Mouse (Mus musculus): ENCODE results near the gene Optc. TPM values are rescaled to one million over a fixed set of nuclear protein-coding genes. Genes with fewer than 3 reads are reported as not detected.

The Optc gene
- polyA plus RNA-seq, 1 experiment from 2014 or later, result 1.7 TPM

- Histone ChIP-seq H3K4me3 (replicated peaks) (no peak overlapping the region), H3K36me3 (no peaks in the 10 kb centered on the region), H3K4me1 (peaks cover 4% of the 10 kb centered on the region), H3K27me3 (replicated peaks) (no peaks in the 10 kb centered on the region), H3K9ac (no peak overlapping the region), H3K4me2 (no peak overlapping the region), H3K9me3 (no peaks in the 10 kb centered on the region), H3K27ac (no peak overlapping the region)
- 77% methylated on average over 10 of the region's 10 CpGs for WGBS
- no peak for ATAC-seq (ENCODE audit: insufficient read depth, low FRiP score, low read depth)
Observed at GRCm38 (mm10) chr1:133934354-133934963, 26.7 kb upstream of the Optc start.

GRCm38 (mm10) chr1:133933301-133934195, 25.7 kb upstream of the Optc start:
- Histone ChIP-seq H3K27ac (no peak overlapping the region), H3K4me3 (replicated peaks) (no peak overlapping the region), H3K27me3 (replicated peaks) (no peaks in the 10 kb centered on the region), H3K36me3 (no peaks in the 10 kb centered on the region), H3K4me2 (no peak overlapping the region), H3K9ac (no peak overlapping the region), H3K9me3 (no peaks in the 10 kb centered on the region), H3K4me1 (peaks cover 4% of the 10 kb centered on the region)
- WGBS, result 55% methylated on average over 14 of the region's 14 CpGs
- no peak for ATAC-seq (ENCODE audit: insufficient read depth, low FRiP score, low read depth)

- H3K9me3 ChIP-seq, result no peaks in the 10 kb centered on the region
- H3K9ac ChIP-seq, result no peak overlapping the region
- H3K36me3 ChIP-seq, result no peaks in the 10 kb centered on the region
- H3K27ac ChIP-seq, result no peak overlapping the region
- ATAC-seq (ENCODE audit: insufficient read depth, low FRiP score, low read depth), result no peak
- H3K27me3 ChIP-seq (replicated peaks), result no peaks in the 10 kb centered on the region
- peaks cover 4% of the 10 kb centered on the region for H3K4me1 ChIP-seq
- WGBS, result 54% methylated on average over 3 of the region's 3 CpGs
- H3K4me3 ChIP-seq (replicated peaks), result no peak overlapping the region
- no peak overlapping the region for H3K4me2 ChIP-seq
Observed at GRCm38 (mm10) chr1:133929980-133930379, 22.2 kb upstream of the Optc start.

- H3K9ac ChIP-seq, result no peak overlapping the region
- 93% methylated on average over 3 of the region's 3 CpGs for WGBS
- H3K4me2 ChIP-seq, result no peak overlapping the region
- H3K27ac ChIP-seq, result no peak overlapping the region
- H3K4me3 ChIP-seq (replicated peaks), result no peak overlapping the region
- no peak for ATAC-seq (ENCODE audit: insufficient read depth, low FRiP score, low read depth)
- no peaks in the 10 kb centered on the region for H3K9me3 ChIP-seq
- H3K27me3 ChIP-seq (replicated peaks), result no peaks in the 10 kb centered on the region
- no peaks in the 10 kb centered on the region for H3K36me3 ChIP-seq
- H3K4me1 ChIP-seq, result peaks cover 16% of the 10 kb centered on the region
Observed at GRCm38 (mm10) chr1:133925223-133925622, 17.4 kb upstream of the Optc start.

GRCm38 (mm10) chr1:133924141-133924875, 16.5 kb upstream of the Optc start:
- no peak for ATAC-seq (ENCODE audit: insufficient read depth, low FRiP score, low read depth)
- Histone ChIP-seq H3K4me1 (peaks cover 16% of the 10 kb centered on the region), H3K4me2 (no peak overlapping the region), H3K27ac (no peak overlapping the region), H3K9me3 (no peaks in the 10 kb centered on the region), H3K27me3 (replicated peaks) (0 out of 2 replicates have a peak, but pooled peaks cover 3% of the 10 kb centered on the region), H3K9ac (no peak overlapping the region), H3K4me3 (replicated peaks) (no peak overlapping the region), H3K36me3 (no peaks in the 10 kb centered on the region)
- 33% methylated on average over 7 of the region's 7 CpGs for WGBS

GRCm38 (mm10) chr1:133923071-133923470, 15.3 kb upstream of the Optc start:
- no peak for ATAC-seq (ENCODE audit: insufficient read depth, low FRiP score, low read depth)
- no peak overlapping the region for H3K4me2 ChIP-seq
- H3K27me3 ChIP-seq (replicated peaks), result 0 out of 2 replicates have a peak, but pooled peaks cover 4% of the 10 kb centered on the region
- H3K4me1 ChIP-seq, result peaks cover 20% of the 10 kb centered on the region
- WGBS, result 90% methylated on average over 5 of the region's 5 CpGs
- H3K27ac ChIP-seq, result no peak overlapping the region
- H3K9ac ChIP-seq, result no peak overlapping the region
- H3K9me3 ChIP-seq, result no peaks in the 10 kb centered on the region
- no peaks in the 10 kb centered on the region for H3K36me3 ChIP-seq
- no peak overlapping the region for H3K4me3 ChIP-seq (replicated peaks)

- Histone ChIP-seq H3K36me3 (no peaks in the 10 kb centered on the region), H3K4me1 (peaks cover 33% of the 10 kb centered on the region), H3K4me3 (replicated peaks) (no peak within 1 kb of the TSS), H3K27ac (peak within 1 kb of the TSS; percentile 52; the same call in 1 of the 2 replicates), H3K4me2 (0 out of 2 replicates have a peak within 1 kb of the TSS, but pooled peaks have one; percentile 17), H3K9me3 (no peaks in the 10 kb centered on the region), H3K9ac (no peak within 1 kb of the TSS), H3K27me3 (replicated peaks) (0 out of 2 replicates have a peak, but pooled peaks cover 4% of the 10 kb centered on the region)
- ATAC-seq (ENCODE audit: insufficient read depth, low FRiP score, low read depth), result no peak
- WGBS, result 11% methylated on average over 8 of the region's 8 CpGs
Observed at GRCm38 (mm10) chr1:133921304-133921751, 13.5 kb upstream of the Optc start, which contains the start of gene Prelp. Prelp (minus strand) TSS chr1:133921414.

- WGBS, result 28% methylated on average over 3 of the region's 3 CpGs
- peaks cover 37% of the 10 kb centered on the region for H3K4me1 ChIP-seq
Observed at GRCm38 (mm10) chr1:133920876-133921275, 13.1 kb upstream of the Optc start.

GRCm38 (mm10) chr1:133920401-133920800, 12.6 kb upstream of the Optc start:
- Histone ChIP-seq H3K36me3 (no peaks in the 10 kb centered on the region), H3K27ac (no peak overlapping the region)

More at GRCm38 (mm10) chr1:133920876-133921275, 13.1 kb upstream of the Optc start:
- H3K27me3 ChIP-seq (replicated peaks), result 0 out of 2 replicates have a peak, but pooled peaks cover 4% of the 10 kb centered on the region
- no peaks in the 10 kb centered on the region for H3K36me3 ChIP-seq
- H3K4me2 ChIP-seq, result 0 out of 2 replicates have a peak overlapping the region, but pooled peaks have one; percentile 17
- no peaks in the 10 kb centered on the region for H3K9me3 ChIP-seq
- no peak for ATAC-seq (ENCODE audit: insufficient read depth, low FRiP score, low read depth)
- no peak overlapping the region for H3K9ac ChIP-seq
- H3K4me3 ChIP-seq (replicated peaks), result no peak overlapping the region
- H3K27ac ChIP-seq, result peak overlapping the region; percentile 52; the same call in 1 of the 2 replicates

GRCm38 (mm10) chr1:133918088-133918470, 10.3 kb upstream of the Optc start:
- no peak overlapping the region for H3K9ac ChIP-seq

More at GRCm38 (mm10) chr1:133920401-133920800, 12.6 kb upstream of the Optc start:
- Histone ChIP-seq H3K9me3 (no peaks in the 10 kb centered on the region), H3K4me1 (peaks cover 42% of the 10 kb centered on the region), H3K4me3 (replicated peaks) (no peak overlapping the region), H3K9ac (no peak overlapping the region), H3K27me3 (replicated peaks) (0 out of 2 replicates have a peak, but pooled peaks cover 4% of the 10 kb centered on the region), H3K4me2 (no peak overlapping the region)
- 45% methylated on average over 3 of the region's 3 CpGs for WGBS
- ATAC-seq (ENCODE audit: insufficient read depth, low FRiP score, low read depth), result no peak

GRCm38 (mm10) chr1:133917456-133918087, 9.8 kb upstream of the Optc start:
- Histone ChIP-seq H3K27ac (peak overlapping the region; percentile 41; the same call in 1 of the 2 replicates), H3K4me2 (no peak overlapping the region), H3K36me3 (no peaks in the 10 kb centered on the region), H3K9ac (no peak overlapping the region), H3K4me3 (replicated peaks) (no peak overlapping the region), H3K4me1 (peaks cover 42% of the 10 kb centered on the region), H3K27me3 (replicated peaks) (0 out of 2 replicates have a peak, but pooled peaks cover 4% of the 10 kb centered on the region), H3K9me3 (no peaks in the 10 kb centered on the region)
- 45% methylated on average over 11 of the region's 11 CpGs for WGBS
- no peak for ATAC-seq (ENCODE audit: insufficient read depth, low FRiP score, low read depth)

More at GRCm38 (mm10) chr1:133918088-133918470, 10.3 kb upstream of the Optc start:
- H3K9me3 ChIP-seq, result no peaks in the 10 kb centered on the region
- WGBS, result 59% methylated on average over 6 of the region's 6 CpGs
- ATAC-seq (ENCODE audit: insufficient read depth, low FRiP score, low read depth), result no peak
- H3K27me3 ChIP-seq (replicated peaks), result 0 out of 2 replicates have a peak, but pooled peaks cover 4% of the 10 kb centered on the region
- H3K4me2 ChIP-seq, result no peak overlapping the region
- no peaks in the 10 kb centered on the region for H3K36me3 ChIP-seq
- H3K27ac ChIP-seq, result peak overlapping the region; percentile 41; the same call in 1 of the 2 replicates
- H3K4me1 ChIP-seq, result peaks cover 42% of the 10 kb centered on the region
- no peak overlapping the region for H3K4me3 ChIP-seq (replicated peaks)

Data from stomach, embryonic 15.5 days (tissue).